Mouse (Mus musculus) cerebellum, adult 18-20 months (tissue): ENCODE results near the gene Aqr.
"Not testable (repeated sequence)": the region's sequence is repeated elsewhere in the genome, so short reads cannot be mapped to it uniquely, and the experiment has no call there.

Experiments used
- DNase-seq, 2 experiments: peaks; one replicate each; pipeline ENCODE4 v3.0.0; 2021

Aqr gene

DNA sequence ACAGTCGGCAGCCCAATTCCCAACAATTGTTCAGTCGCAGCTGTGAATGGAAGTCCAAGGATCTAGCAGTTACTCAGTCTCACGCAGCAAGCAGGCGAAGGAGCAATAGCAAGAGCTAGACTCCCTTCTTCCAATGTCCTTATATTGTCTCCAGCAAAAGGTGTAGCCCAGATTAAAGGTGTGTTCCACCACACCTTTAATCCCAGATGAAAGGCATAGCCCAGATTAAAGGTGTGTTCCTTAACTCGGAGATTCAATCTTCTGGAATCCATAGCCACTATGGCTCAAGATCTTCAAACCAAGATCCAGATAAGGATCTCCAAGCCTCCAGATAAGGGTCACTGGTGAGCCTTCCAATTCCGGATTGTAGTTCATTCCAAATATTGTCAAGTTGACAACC is at the start of gene Aqr:
Gene Aqr (minus strand): TSS at position 101 of the 400 bp plus-strand sequence.
- not testable (repeated sequence) for DNase-seq

- no peak for DNase-seq
Measured at GRCm38 (mm10) chr2:114236566-114236965, 49.7 kb upstream of the Aqr start.

DNA sequence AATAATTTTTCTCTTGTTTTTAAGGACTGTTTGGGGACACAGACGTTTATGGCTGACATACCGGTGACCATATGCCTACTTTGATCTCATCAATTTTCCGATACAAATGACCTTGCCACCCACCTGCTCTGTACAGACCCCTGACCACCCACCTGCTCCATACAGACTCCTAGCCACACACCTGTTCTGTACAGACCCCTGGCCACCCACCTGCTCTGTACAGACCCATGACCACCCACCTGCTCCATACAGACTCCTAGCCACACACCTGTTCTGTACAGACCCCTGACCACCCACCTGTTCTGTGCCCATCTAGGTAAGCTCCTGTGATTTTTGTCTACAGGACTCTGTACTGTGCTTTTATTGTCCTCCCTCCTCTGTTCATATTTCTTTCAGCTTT is 48.8 kb upstream of the Aqr start:
- no peak for DNase-seq

DNA sequence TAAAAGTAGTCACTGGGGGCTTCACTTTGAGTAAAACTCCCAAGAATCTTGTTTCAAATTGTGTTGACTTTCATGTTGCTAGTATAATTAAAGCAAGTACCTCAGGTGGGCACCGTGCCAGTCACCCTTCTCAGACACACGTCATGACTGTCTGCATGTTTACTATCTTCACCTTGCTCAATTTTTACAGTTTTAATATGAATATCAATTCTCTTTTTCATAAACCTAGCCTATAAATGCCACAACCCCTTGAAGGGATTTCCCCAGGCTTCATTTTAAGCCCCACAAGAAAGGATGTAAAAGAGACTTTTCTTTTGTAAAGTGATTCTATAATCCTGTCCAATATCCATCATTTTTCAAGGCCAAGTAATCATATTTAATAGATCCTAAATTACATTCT is 44.4 kb upstream of the Aqr start:
- DNase-seq = no peak

DNA sequence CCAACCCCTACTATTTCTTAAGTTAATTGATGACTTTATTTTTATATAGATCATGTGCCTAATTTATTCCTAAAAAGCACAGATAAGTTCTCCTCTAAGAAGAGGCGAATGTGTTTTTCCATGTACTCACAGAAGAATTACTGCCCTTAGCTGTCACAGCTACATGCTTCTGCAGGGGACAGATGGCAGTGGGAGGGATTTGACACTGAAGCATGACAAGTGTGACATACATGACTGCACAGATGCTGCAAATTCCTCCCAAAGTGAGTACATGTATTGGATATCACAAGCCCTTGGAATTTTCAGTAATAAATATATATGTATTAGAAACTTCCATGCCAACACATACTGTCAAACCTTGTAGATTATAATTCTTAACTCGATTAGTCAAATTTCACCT is 41.8 kb upstream of the Aqr start:
- no peak for DNase-seq

- no peak for DNase-seq
Measured at GRCm38 (mm10) chr2:114205036-114205435, 18.2 kb upstream of the Aqr start.

DNA sequence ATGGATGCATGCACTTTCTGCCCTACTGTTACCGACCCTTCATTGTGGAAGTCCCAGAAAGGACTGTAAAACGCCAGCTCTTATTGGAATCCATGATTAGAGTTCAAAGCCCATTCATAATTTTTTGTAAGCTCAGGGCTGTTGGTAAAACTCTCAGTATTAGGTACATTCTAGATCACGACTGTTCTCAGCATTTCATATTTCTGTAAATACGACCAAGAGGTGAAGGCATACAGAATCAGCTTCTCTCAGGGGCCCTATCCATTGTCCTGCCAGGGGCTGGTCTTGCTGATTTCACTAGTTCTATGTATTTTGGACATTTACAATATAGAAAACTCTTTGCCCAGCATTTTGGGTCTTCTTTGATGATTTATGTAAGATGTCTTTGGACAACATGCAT is 14.8 kb upstream of the Aqr start:
- DNase-seq = no peak

GRCm38 (mm10) chr2:114200932-114201559 is 14.2 kb upstream of the Aqr start, which contains the start of gene Zfp770:
TSS of gene Zfp770 (minus strand) at chr2:114201469.
- peak; percentile 70 to 89 for DNase-seq

DNA sequence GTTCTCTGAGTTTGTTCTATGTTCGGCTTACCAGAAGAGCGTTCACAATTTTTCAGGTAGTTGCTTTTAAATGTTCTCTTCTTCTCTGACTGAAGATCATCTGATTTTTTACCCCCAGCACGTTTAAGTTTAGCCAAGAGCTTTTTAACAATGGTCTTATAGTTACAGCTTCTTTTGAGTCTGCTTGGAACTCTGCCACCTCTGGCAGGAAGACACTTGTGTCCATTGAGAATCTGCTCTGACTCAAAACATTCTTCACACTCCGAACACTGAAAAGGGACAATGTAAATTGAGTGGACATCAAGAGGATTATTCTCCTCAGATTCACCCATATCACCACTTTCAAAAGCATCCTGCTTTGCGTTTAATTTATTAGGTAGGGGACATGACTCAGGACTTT is 9.6 kb upstream of the Aqr start:
- DNase-seq = no peak

- DNase-seq = no peak
Measured at GRCm38 (mm10) chr2:114177802-114178733, 8.8 kb downstream of the Aqr start.

- peak; percentile 82 to 88 for DNase-seq
Measured at GRCm38 (mm10) chr2:114174651-114175484, 12.0 kb downstream of the Aqr start.

DNA sequence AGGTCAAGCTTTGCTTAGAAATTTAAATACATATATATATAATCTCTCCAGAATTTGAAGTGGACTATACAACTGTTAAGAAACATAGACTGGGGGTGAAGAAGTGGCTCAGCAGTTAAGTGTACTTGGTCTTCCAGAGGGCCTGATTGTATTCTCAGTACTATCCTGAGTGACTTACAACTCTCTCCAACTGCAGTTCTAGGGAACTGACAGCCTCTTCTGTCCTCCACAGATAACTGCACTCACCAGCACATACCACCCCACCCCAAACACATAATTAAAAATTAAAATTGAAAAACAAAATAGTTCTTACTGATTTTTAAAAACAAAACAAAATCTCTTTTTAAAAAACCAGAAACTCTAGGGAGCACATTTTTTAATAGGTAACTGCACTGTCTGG is 13.6 kb downstream of the Aqr start:
- DNase-seq = no peak

GRCm38 (mm10) chr2:114167837-114168236 is 19.0 kb downstream of the Aqr start:
- no peak for DNase-seq

- DNase-seq = no peak
Measured at GRCm38 (mm10) chr2:114161978-114162377, 24.8 kb downstream of the Aqr start.

DNA sequence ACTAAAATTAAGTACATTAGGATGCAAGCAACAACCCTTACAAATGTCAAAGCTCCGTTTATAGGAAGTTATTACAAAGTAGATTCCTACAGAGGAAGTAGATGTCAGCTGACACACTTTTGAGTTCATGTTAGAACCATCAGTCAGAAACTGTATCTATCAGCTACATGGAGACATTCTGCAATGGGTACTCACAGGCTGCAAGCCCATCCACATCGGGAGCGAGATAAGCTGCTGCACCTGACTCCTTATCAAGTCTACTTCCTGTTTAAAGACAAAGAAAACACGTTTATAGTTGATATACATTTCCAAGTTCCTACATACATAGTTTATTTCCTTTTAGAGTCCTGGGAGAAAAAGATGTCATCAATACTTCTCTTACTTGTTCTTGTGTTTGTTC is 29.5 kb downstream of the Aqr start:
- no peak for DNase-seq

DNA sequence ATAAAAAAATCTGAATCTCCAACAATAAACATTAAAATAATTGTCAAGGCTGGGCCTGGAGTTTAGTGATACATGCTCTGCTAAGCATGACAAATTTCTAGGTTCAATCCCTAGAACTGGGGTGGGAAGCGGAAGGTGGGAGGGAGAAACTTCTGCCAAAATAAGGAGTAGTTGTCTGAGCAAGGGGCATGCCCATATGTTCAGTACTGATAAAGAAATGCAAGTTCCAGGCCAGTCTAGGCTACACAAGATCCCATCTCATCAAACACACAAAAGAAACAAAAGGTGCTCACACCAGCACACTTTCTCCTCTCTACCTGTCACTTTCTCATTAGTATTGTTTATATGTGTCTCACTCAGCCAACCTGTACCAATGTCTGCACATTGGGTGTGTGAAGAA is 30.2 kb downstream of the Aqr start:
- DNase-seq = no peak

DNA sequence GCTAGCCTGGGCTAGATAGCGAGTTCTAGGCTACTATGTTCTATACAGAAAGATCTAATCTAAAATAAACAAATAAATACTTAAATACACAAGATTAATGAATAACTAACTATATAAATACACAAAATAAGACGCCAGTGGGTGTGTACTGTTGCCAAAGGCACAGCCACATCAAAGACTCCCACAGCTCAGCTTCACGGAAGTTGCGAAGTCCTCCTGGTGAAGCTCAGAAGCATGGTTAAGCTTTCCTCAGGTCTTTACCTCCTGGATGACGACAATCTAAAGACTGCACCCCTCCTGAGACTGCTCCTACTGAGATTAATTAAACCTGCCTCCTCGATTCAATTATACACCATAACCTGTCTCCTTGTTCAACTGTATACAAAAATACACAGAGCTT is 33.6 kb downstream of the Aqr start:
- no peak for DNase-seq

DNA sequence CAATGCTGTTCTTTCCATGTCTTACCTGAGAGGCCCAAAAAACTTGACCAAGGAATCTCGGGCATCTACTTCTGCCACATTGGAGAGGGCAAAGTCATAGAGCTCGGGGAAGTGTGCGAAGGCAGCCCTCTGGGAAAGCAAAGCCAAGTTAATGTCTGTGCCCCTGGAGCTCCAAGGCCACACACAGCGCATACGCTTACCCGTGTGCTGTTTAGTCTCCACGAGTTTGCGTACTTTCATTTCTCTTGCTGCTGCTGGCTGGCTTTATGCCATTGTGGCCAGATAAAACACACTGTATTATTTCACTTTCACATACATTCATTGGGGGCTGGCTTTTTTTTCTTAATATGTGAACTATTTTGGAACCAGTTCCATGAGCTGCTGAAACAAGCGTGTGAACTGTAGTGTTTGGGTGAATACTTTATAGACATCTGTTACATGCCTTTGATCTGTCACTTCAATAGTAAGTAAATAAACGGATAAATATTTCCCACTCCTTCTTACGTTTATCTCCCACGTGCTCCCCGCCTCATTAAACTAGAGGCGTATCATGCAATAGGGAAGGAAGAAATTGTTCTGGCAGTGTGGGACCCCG is 39.9 kb downstream of the Aqr start:
- no peak for DNase-seq

- peak; percentile 26 to 45 for DNase-seq
Measured at GRCm38 (mm10) chr2:114145315-114145801, 41.5 kb downstream of the Aqr start.

DNA sequence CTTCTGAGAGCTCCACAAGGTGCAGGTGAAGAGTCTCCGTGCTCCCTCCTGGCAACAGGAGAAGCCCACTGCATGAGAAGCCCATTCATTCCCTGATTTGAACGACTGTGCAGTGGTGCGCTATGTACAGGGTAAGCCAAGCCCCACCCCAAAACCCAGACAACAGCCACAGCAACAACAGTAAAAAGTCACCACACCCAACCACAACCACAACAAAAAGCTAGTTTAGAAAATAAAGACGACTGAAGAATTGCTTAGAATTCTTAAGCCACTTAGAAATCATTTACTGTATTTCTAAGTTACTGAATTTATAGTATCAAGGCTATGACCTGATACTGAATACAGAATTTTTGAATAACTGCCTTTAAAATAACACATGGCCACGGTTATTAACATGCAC is 41.9 kb downstream of the Aqr start:
- no peak for DNase-seq

DNA sequence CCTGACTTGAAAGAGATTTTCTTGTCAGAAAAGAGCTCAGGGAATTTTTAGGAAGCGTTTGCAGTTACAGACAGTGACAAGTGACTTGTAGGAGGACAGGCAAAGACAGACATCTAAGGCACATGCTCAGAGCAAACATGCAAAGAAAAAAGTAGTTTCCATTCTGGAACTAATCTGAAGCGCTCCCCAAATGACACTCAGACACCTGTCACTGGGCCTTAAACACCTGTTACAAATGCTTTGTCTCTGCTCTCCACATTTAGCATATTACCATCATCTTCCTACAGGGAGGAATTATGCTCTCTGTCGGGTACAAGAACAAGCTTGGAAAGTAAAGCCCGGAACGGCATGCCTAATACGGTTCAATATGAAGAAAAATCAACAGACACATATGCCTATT is 43.0 kb downstream of the Aqr start:
- DNase-seq = no peak

DNA sequence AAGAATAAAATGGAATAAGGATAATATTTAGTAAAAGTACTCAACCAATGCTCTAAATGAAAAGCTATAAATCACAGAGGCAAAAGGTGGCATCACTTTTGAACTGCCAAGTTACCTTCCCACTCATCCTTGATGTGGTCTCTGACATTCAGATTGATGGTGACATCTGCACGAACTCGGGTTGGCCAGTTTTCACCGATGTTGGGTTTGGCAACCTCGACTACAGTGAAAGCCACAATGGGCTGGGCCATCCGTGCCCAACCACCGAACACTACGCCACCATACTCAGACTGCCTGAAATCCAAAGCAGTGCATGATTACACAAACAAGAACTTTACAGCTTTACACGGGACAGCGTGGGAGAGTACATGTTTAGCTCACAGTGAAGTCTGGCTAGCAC is 50.1 kb downstream of the Aqr start:
- DNase-seq = no peak

GRCm38 (mm10) chr2:114135777-114136176 is 51.0 kb downstream of the Aqr start:
- DNase-seq = no peak
